Mouse (Mus musculus): ENCODE results near the gene Atg101.

DNA sequence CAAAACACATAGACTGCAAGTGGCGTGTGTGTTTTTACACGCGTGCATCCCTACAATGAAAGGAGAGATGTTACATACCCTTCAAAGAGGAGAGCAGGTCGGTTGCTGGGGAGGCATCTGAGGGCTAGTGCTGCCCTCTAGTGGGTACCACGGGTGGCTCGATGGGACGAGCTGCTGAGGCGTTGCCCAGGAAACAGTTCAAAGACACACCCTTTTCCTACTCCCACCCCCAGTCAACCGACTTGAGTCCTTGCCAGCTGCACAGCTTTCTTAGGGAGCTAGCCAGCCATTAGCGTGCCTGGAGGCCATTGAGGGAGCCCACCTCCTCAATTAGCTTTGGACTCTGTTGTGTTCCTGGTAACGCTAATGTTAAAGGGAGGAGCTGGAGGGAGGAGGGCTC, 31.8 kb downstream of the Atg101 start:
- TF ChIP-seq CTCF (IDR thresholded peaks at IDR 0.05; ENCODE audit: low read depth, low read length) (peak; percentile 99), POLR2A (IDR thresholded peaks at IDR 0.05; ENCODE audit: extremely low read depth, insufficient read depth, low read length) (no peak)

Data from liver, adult 2 months (tissue).